Mouse (Mus musculus) neural tube, embryonic 14.5 days (tissue): ENCODE data around the gene Gm11627. TPM values are rescaled to one million over a fixed set of nuclear protein-coding genes. Genes with fewer than 3 reads are reported as not detected.

Experiments
- ATAC-seq: fragments of 200-750 bp; cut with Nextera tagmentation; 2 replicates; pipeline ENCODE4 v1.8.0; 2017; ENCODE audit warnings: low read depth, mild to moderate bottlenecking, moderate TSS enrichment, moderate library complexity
- H3K27ac ChIP-seq: fragments of 300-500 bp; sonication (generic); 2 replicates; pipeline ENCODE4 v1.5.1; 2014; ENCODE audit warnings: low read depth, mild to moderate bottlenecking, control low read depth, low read length, moderate library complexity, mixed read lengths
- H3K27me3 ChIP-seq: fragments of 300-500 bp; sonication (generic); 2 replicates; pipeline ENCODE4 v1.6.1; 2014; ENCODE audit warnings: low read length; ENCODE audit not compliant: control insufficient read depth, insufficient read depth
- H3K36me3 ChIP-seq: fragments of 300-500 bp; sonication (generic); 2 replicates; pipeline ENCODE4 v1.6.1; 2014; ENCODE audit warnings: low read length, mixed read lengths; ENCODE audit not compliant: control insufficient read depth, insufficient read depth
- H3K4me1 ChIP-seq: fragments of 300-500 bp; sonication (generic); 2 replicates; pipeline ENCODE4 v1.6.1; 2014; ENCODE audit warnings: low read length; ENCODE audit not compliant: control insufficient read depth, insufficient read depth
- H3K4me2 ChIP-seq: fragments of 300-500 bp; sonication (generic); 2 replicates; pipeline ENCODE4 v1.6.1; 2014; ENCODE audit warnings: mild to moderate bottlenecking, low read depth, low read length, control low read depth
- H3K4me3 ChIP-seq: fragments of 300-500 bp; sonication (generic); 2 replicates; pipeline ENCODE4 v1.5.1; 2014; ENCODE audit warnings: low read depth, low read length, control low read depth, mixed read lengths
- H3K9ac ChIP-seq: fragments of 300-500 bp; sonication (generic); replicated peaks from 2 replicates; pipeline ENCODE4 v1.6.1; 2014; ENCODE audit warnings: low read depth, mild to moderate bottlenecking, control low read depth, low read length, mixed read lengths
- H3K9me3 ChIP-seq: fragments of 300-500 bp; sonication (generic); 2 replicates; pipeline ENCODE4 v1.6.1; 2016; ENCODE audit warnings: low read length; ENCODE audit not compliant: control insufficient read depth
- WGBS: fragments of 180-500 bp; shearing (Covaris S2); extraction: QIAGEN DNeasy Blood & Tissue Kit; methylation state at CpG from one replicate; pipeline ENCODE4 v1.1.7; 2014; 5-methylcytosine and 5-hydroxymethylcytosine counted together
- polyA plus RNA-seq: library from polyadenylated mRNA; unstranded; fragments of >200 nt; fragmentation: Nextera tagmentation; extraction: Ambion mirVana; gene quantifications from 2 replicates; pipeline ENCODE4 v1.2.1, GENCODE M21; 2014

Gm11627 gene
- polyA plus RNA-seq, 1 experiment from 2014 or later = 6.9 TPM

DNA sequence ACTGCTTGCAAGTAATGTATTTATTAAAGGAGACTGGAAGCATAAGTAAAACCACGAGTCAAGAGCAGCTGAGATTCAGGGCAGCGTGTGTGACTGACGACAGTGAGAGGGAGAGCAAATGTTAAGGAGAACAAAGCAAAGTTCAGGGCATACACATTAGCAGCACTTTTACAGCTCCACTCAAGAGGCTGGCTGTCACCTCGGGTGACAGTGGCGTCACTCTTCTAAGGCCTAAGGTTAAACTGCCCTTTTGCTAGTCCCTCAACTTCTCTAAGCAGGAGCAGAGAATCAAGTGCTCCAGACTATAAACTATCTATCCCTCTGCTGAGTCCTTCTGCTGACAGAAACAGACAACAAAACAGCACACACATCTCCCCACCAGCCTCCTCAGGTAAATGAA is 47.8 kb downstream of the Gm11627 start:
- no peaks in the 10 kb centered on the region; the same call in 1 of the 2 replicates for H3K36me3 ChIP-seq
- no peaks in the 10 kb centered on the region for H3K9me3 ChIP-seq
- H3K4me2 ChIP-seq = no peak overlapping the region
- H3K4me3 ChIP-seq = no peak overlapping the region
- 21% methylated on average over 5 of the region's 5 CpGs for WGBS
- H3K27me3 ChIP-seq = no peaks in the 10 kb centered on the region
- no peak for ATAC-seq
- no peak overlapping the region for H3K9ac ChIP-seq
- H3K27ac ChIP-seq = no peak overlapping the region
- H3K4me1 ChIP-seq = peaks cover 4% of the 10 kb centered on the region; the same call in 1 of the 2 replicates

Other genes starting within 250 kb of the Gm11627 start
- gene Slc4a1, start 213.3 kb downstream of the Gm11627 start, polyA plus RNA-seq = 1.6 and 2.4 TPM in 2 replicates
- 97.8 and 115 TPM in 2 replicates for gene Rundc3a, start 186.1 kb downstream of the Gm11627 start, polyA plus RNA-seq
- gene Slc25a39, start 171.5 kb downstream of the Gm11627 start, polyA plus RNA-seq = 141 and 144 TPM in 2 replicates
- gene Grn, start 149.1 kb downstream of the Gm11627 start, polyA plus RNA-seq = 43.3 and 68.2 TPM in 2 replicates
- 25.4 and 38.4 TPM in 2 replicates for gene Fam171a2, start 131.8 kb downstream of the Gm11627 start, polyA plus RNA-seq
- gene Itga2b, start 109.3 kb downstream of the Gm11627 start, polyA plus RNA-seq = 5.5 and 7.0 TPM in 2 replicates
- 57.8 and 83.7 TPM in 2 replicates for gene Gpatch8, start 23.1 kb downstream of the Gm11627 start, polyA plus RNA-seq
- gene Fzd2, start 24.9 kb upstream of the Gm11627 start, polyA plus RNA-seq = 6.5 and 10.5 TPM in 2 replicates
- 0.11 and 0.12 TPM in 2 replicates for gene Meioc, start 84.3 kb upstream of the Gm11627 start, polyA plus RNA-seq
- 35.5 and 37.4 TPM in 2 replicates for gene Ccdc43, start 118.3 kb upstream of the Gm11627 start, polyA plus RNA-seq
- 22.2 and 31.8 TPM in 2 replicates for gene Adam11, start 182.0 kb upstream of the Gm11627 start, polyA plus RNA-seq
- gene Gjc1, start 240.2 kb upstream of the Gm11627 start, polyA plus RNA-seq = 34.1 and 34.7 TPM in 2 replicates